Mouse (Mus musculus) adipocyte (in vitro differentiated cells): ENCODE measurements around the gene Adcy7.

Source experiments
- DNase-seq: peaks from one replicate; pipeline ENCODE4 v3.0.0-alpha.2; 2016; ENCODE audit warnings: low spot score

The Adcy7 gene

DNA sequence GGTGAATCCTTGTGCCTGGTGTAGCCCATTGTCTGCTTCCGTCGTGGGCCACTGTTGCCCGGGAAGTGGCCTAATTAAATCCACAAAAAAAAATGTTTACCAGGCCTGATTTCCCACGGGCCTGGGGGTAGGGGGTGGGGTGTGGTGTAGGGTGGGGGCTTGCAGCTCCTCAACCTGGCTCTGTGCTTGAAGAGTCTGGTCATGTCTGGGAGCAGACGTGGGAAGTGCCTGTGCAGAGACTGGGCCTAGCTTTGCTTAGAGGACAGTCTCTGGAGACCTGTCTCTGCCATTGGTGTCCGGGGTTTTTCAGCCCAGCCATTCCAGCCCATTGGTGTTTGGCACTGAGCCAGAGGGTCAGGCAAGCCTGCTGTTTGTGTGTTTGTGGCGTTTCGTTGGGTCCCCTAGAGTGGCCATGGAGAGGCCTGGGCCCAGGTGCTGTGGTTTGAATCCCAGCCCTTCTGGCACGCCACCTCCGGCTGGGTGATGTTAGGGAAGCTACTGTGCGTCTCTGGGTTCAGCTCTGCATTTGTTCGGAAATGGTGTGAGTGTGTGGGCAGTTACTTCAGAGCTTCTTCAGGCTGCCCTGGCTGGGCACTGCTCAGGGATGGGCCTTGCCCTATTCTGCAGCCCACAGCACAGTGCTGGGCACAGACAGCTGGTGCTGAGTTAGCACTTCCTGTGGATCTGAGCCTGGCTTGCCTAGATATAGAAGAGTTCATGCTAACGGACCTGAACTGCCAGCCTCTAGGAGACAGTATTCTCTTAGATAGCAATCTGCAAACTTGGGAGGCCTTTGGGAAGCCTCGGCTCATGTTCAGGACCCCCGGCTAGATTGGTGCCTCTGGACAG, 29.6 kb downstream of the Adcy7 start:
- DNase-seq: no peak

DNA sequence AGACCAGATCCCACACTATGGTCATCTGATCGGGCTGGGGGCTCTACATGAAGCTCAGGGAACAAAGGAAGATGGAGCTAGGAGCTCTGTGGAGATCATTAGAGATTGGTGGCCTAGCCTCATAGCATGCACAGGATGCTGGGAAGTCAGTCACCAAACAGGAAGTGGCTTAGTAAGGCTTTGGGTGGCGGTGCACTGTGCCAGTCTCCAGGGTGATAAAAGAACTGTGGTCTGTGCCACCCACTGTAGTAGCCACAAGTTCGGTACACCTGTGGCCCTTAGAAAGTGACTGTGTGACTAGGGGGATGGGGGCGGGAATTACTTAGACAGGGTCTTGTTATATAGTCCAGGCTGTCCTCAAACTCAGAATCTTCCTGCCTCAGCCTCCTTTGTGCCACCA, 33.6 kb downstream of the Adcy7 start:
- DNase-seq: no peak

DNA sequence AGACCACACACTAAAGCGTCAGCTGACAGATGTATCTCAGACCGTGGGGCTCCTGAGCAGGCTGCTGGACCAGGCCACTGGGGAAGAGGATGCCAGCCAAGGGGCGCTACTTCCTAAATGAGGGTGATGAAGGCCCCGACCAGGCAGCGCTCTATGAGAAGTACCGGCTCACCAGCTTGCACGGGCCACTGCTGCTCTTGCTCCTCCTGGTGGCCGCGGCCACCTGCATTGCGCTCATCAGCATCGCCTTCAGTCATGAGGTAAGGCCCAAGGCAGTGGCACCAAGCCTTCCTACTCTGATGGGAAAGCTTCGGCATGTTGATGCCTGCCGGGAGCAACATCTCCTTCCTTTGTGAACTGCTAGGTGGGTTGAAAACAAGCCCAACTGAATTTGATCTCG, 34.3 kb downstream of the Adcy7 start:
- DNase-seq: no peak

DNA sequence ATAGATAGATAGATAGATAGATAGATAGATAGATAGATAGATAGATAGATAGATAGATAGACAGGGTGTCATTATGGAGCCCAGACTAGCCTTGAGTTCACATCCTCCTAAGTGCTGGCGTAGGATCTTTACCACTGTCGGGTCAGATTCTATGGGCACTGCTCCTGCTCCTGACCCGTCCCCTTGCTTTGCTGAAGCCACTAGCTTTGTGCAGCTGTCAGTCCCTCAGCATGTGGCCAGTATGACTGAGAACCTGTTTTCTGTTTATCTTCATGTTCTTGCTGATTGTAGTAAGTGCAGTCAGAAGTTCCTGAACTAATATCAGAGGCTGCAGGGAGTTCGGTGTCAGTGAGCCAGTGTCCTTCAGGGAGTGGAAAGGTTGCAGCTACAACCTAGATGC, 35.5 kb downstream of the Adcy7 start:
- no peak for DNase-seq

DNA sequence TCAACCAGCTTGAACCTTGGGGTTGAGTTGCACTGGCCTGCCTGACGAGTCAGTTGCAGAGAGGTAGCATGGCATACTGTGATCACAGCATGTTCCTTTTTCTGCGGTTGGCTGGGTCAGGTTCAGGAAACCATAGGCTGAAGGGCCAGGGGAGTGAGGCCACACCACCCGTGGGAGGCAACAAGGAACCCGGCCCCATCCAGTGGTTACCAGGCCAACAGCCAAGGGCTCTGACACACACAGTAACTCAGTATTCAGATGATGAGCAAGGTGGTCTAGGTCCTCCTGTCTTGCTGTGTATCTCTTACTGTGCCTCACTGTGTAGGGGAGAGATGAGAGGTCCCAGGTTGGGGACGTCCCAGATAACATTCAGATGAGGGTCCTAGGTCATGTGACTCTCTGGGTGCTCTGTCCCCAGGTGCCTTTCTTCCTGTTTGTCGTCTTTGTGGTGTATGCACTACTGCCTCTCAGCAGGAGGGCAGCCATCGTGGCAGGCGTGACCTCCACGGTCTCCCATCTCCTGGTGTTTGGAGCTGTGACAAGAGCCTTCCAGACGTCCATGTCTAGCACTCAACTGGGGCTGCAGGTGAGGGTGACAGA, 37.2 kb downstream of the Adcy7 start:
- no peak for DNase-seq

DNA sequence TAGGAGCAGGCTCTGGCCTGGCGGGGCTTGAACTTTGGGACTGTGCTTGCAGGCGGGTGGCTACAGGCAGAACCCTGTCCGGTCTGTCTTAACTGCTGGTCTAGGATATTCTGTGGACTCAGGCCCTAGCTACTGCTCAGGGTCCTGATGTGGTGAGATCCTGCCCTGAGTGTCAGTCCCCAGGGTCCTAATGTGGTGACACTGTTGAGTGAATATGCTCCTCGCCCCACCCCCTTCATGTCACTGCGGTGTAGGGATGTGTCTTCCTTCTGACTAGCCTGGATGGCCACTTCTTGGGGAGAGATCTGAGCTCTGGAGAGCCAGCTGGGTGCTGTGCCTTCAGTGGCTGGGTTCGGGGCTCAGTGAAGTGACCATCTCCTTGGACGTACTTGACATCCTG, 37.7 kb downstream of the Adcy7 start:
- DNase-seq: no peak

DNA sequence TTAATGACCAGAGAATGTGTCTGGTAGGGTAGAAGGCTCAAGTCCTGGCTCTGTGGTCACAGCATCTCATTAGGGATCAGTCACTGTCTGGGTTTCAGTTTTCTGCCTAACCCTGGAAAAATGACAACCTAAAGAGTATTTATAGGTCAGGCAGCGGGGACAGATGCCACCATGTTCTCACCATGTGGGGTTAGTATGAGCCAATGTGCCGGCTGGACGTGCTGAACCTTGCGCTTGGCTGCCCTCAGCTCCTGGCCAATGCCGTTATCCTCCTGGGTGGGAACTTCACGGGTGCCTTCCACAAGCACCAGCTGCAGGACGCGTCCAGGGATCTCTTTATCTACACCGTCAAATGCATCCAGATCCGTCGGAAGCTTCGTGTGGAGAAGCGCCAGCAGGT, 38.1 kb downstream of the Adcy7 start:
- no peak for DNase-seq

DNA sequence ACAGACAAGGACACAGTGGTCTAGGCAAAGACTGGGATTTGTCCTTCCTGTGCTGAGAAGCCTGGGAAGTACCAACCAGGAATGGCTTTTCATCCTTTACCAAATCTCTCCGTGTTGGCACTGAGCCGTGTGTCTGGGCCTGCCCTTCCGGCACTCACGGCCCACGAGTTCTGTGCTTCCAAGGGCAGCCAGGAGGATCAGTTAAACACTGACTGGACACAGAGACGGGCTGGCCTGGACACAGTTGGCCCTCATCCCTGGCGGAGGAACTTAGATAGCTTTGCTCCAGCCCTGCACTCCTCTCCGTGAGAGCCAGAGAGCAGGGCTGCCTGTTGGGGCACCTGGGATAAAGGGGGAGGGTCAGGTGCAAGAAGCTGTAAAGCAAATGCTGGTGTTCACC, 40.8 kb downstream of the Adcy7 start:
- DNase-seq: no peak

DNA sequence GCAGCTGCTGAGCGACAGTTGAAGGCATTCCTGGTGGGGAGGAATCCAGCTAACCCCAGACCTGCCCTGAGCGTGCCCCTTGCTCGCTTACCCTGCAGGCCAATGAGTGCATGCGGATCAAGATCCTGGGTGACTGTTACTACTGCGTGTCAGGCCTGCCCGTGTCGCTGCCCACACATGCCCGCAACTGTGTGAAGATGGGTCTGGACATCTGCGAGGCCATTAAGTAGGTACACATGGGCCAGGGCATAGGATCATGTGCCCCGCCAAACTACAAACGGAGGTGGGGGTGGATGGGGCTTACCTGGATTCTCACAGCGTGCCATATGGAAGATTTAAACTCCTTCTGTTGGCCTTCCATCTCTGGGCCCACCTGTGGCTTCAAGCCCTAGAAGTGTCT, 41.8 kb downstream of the Adcy7 start:
- no peak for DNase-seq

DNA sequence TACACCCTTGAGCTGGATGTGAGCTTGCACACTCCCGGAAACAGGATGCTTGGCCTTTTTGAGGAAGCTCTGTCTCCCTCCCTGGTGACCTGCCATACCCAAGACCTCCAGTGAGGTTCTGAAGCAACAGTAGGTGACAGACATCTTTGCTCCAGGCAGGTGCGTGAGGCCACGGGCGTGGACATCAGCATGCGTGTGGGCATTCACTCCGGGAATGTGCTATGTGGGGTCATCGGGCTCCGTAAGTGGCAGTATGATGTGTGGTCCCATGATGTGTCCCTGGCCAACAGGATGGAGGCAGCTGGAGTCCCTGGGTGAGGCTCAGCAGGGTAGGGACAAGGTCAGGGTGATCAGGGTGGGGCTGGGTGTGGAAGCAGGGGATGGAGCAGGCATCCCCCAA, 43.1 kb downstream of the Adcy7 start:
- DNase-seq: no peak

DNA sequence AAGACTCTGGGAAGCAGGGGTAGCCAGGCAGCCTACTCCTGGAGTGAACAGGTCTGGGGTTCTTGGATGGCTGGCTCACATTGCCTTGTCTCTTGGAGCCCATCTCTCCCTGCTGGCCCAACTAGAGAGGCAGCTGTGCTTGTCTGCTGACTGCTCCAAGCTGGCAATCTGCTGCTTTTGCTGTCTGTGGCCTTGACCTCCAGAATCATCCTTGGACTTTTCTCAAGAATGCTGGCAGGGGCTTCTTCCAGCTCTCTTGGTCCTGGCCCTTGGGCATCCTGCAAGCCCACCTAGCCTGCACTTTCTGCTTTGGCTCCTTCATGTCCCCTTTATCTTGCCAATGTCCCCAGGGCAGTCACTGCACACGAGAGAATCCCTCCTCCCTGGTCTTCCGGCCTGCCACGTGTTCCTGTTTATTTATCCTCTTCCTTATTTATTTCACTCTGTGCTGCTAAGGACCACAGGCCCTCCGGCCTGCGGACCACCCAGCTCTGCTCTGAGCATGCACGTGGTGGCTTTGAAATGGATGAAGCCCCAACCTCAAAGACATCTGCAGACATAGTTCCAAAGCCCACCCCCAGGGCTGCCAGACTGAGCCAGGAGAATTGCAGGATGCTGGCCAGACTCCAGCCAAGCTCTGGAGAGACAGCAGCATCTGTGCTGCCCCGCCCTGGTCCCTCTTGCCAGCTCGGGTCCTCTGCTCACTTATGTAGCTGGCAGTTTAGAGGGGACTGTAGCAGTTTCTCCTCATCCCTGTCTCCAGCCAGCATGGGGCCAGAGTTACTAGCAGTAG, 44.1 kb downstream of the Adcy7 start:
- no peak for DNase-seq

DNA sequence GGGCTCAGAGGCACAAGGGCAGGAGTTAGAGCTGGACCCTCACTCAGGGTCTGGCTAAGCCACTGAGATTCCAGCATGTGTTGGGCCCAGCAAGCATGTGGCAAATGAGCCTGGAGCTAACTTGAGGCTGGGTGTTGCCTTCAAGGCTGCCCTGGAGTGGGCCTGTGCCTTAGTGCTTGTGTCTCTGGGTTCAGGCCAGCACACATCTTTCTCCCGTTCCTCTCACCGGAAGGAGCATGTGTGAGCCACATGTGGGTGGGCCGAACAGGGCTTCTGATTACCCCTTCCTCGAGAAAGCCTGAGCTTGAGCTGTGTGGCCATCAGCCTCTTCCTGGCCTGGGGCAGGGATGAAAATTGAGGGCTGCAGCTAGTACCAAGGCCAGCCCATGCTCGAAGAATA, 45.1 kb downstream of the Adcy7 start:
- no peak for DNase-seq

DNA sequence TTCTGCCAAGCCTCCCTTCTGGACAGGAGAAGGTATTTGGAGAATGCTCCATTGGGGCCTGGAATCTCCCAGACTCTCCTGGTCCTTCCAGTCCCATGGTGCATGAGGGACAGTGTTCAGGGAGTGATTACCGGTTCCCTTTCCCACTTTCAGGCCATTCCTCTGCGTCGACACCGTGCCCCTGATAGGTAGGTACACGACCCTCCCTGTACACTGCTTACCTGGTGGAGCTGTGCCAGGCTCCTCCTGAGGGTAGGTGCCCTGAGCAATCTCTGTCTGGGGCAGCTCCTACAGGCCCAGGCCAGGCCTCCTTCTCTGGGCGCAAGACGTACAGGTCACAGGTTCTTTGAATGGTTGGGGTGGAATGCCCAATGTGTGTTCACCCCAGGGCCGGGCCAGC, 45.9 kb downstream of the Adcy7 start:
- DNase-seq: no peak

DNA sequence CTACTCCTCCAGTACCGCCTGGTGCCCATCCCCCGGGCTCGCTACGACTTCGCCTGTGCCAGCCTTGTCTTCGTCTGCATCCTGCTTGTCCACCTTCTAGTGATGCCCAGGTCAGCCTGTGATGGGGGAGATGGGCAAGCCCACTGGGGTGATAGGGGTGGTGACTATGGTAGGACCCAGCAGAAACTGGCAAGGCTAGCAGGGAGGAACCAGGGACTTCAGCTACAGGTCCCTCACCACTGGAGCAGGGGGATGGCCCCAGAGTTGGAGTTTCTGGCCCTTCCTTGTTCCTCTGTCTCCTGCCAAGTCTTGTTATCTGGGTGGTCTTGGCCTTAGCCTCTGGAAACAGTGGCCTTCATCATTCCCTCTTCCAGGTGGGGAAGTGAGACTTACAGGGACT, 47.9 kb downstream of the Adcy7 start:
- no peak for DNase-seq

DNA sequence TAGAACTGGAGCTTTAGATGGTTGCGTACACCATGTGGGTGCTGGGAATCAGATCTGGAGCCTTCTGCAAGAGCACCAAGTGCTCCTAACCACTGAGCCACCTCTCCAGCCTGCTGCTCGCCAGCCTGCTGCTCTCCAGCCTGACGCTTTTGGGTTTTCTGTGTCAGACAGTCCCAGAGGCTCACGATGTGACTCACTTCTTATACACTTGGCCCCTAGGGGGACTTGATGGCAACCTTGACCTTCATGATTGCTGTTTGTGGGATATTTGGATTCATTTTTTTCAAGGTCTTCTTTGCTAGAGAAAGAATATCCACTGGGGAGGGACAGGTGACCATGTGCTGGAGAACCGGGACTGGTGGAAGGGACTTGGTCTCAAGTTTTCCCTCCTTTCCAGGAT, 49.2 kb downstream of the Adcy7 start:
- no peak for DNase-seq

DNA sequence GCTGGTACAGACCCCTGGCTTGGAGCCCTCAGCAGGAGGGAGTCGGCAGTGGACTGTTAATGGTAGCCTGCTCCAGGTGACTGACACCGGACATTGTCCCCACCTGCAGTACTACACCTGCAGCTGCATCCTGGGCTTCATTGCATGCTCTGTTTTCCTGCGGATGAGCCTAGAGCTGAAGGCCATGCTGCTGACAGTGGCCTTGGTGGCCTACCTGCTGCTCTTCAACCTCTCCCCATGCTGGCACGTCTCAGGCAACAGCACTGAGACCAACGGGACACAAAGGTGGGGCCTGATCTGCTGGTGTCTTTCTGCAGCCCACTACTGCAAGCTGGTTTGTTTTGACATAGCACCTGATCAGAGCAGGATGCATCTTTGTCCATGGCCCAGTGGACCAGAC, 51.3 kb downstream of the Adcy7 start:
- DNase-seq: no peak

DNA sequence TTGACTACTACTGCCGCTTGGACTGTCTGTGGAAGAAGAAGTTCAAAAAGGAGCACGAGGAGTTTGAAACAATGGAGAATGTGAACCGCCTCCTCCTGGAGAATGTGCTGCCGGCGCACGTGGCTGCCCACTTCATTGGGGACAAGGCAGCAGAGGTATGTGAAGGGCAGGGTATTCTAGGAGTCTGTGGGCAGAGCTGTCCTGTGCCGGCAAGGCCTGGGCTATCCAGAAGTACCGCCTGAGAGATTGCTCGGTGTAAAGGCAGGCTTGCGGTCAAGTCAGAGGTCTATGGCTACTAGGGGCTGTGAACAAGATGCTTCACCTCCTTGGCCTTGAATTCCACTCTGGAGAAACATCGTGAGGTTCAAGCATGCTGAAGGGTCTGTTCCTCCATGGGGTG, 52.6 kb downstream of the Adcy7 start:
- DNase-seq: no peak

DNA sequence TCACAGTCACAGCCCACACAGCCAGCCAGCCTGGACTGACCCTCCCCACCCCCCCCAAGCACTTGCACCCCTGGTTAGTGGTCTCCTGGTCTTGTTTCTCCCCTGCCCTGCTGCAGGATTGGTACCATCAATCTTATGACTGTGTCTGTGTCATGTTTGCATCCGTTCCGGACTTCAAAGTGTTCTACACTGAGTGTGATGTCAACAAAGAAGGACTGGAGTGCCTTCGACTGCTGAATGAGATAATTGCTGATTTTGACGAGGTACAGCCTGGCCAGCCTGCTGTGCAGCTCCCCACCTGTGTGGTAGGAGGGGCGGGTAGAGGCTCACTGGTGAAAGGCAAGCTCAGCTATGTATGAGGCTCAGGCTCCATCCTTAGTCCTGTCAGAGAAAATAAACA, 53.0 kb downstream of the Adcy7 start:
- no peak for DNase-seq

DNA sequence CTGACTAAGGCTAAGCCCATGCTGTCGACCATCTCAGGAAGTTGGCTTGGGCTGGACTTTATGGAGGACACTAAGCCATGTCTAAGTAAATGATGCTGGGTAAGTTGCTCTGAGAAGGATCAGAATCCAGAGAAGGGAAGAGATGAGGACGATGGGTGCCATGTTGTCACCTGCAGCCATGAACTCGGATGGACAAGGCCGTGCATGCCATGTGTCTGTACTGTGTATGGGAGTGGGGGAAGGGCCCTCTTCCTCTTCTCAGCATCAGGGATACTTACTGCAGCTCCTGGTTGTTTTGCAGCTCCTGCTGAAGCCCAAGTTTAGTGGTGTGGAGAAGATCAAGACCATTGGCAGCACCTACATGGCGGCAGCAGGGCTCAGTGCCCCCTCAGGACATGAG, 53.6 kb downstream of the Adcy7 start:
- DNase-seq: no peak

DNA sequence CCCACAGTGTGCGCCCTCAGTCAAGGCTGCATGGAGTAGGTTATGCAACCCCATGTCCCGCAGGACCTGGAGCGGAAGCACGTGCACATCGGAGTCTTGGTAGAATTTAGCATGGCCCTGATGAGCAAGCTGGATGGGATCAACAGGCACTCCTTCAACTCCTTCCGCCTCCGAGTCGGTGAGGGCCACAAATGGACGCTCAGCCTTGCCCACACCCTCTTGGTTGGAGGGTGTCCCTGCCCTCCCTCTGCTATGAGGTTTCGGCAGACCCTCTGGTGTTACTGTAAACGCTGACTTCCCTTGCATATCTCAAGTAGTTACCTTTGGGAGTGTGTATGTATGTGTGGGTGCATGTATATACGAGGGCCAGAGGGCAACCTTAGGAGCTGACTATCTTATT, 54.1 kb downstream of the Adcy7 start:
- DNase-seq: no peak

DNA sequence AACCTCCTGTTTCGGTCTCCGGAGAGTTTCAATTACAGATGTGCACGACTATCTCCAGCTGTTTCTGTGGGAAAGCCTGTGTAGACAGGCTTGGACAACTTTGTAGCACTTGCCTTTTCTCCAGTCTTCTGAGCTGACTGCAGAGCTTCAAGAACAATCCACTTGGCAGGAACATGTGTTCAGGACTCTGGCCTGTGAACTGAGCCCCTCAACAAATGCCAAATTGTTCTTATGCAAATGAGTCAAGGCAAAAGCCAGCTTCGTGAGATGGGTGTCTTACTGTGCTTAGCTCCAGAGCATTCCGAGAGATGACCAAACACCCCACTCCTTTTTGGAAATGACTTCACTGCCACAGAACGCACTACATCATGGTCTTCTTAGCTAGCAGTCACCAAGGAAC, 56.5 kb downstream of the Adcy7 start:
- DNase-seq: peak; percentile 60

DNA sequence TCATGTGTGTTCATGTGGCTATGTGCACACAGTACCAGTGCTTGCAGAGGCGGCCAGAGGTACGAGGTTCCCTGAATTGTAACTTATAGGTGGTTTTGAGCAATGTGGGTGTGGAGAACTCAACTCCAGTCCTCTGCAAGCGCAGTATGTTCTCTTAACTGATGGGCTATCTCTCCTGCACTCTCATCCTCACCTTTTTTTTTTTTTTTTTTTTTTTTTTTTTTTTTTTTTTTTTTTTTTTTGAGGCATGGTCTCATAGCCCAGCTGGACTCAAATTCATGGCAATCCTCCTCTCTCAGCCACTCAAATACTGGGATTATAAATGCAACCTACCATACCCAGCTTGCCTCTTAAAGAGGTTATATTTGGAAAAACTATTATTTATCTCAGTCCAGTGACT, 58.6 kb downstream of the Adcy7 start:
- no peak for DNase-seq

DNA sequence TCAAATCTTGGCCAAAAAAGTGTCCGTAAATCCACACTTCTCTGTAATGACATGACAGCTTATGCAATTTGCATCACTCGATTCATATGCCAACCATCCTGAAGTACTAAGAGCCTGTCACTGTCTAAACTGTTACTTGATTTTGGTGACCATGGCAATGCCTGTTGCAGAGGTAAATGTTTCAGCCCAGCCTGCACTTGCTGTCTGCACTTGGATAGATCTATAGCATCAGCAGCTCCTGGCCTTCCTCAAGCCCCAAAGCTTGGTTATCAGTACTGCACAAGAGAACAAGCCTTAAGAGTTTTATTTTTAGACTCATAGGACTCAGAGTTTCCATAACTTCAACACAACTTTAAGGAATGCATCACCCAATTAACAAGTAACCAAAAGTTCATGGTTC, 62.2 kb downstream of the Adcy7 start:
- no peak for DNase-seq
